Mouse (Mus musculus): Measurements from ENCODE around the gene Ttc3.

Ttc3 gene

GRCm38 (mm10) chr16:94507071-94507470 is 136.7 kb downstream of the Ttc3 start:
- DNase-seq (ENCODE audit: low spot score), result no peak

GRCm38 (mm10) chr16:94508769-94509168 is 138.4 kb downstream of the Ttc3 start:
- DNase-seq (ENCODE audit: low spot score), result no peak

GRCm38 (mm10) chr16:94509983-94510382 is 139.6 kb downstream of the Ttc3 start:
- DNase-seq (ENCODE audit: low spot score), result no peak

- DNase-seq (ENCODE audit: low spot score), result no peak
Measured at GRCm38 (mm10) chr16:94517606-94518005, 147.2 kb downstream of the Ttc3 start.
